Mouse (Mus musculus): ENCODE results near the gene Yif1a. TPM values are rescaled to one million over a fixed set of nuclear protein-coding genes. Genes with fewer than 3 reads are reported as not detected.

Gene Yif1a
- polyA plus RNA-seq, 1 experiment, result 115 TPM

- peaks cover 2% of the 10 kb centered on the region for H3K36me3 ChIP-seq (ENCODE audit: control insufficient read depth, insufficient read depth)
- no peak overlapping the region for H3K4me2 ChIP-seq (ENCODE audit: low read depth)
- no peaks in the 10 kb centered on the region for H3K79me2 ChIP-seq (ENCODE audit: control insufficient read depth, insufficient read depth)
- TF ChIP-seq REST (IDR thresholded peaks at IDR 0.05; ENCODE audit: insufficient read depth, insufficient read length), result no peak
- peak; percentile 68 for TF ChIP-seq POLR2AphosphoS2 (IDR thresholded peaks at IDR 0.05; ENCODE audit: insufficient read length, low read depth)
- peak in 1 of 3 experiments; percentile 44 for TF ChIP-seq MYOD1 (IDR thresholded peaks at IDR 0.05; ENCODE audit: control insufficient read depth in 1 of 3, insufficient read length in 2 of 3, low read depth in 2 of 3)
- H3K27me3 ChIP-seq (ENCODE audit: control insufficient read depth, insufficient read depth, insufficient read length), result no peaks in the 10 kb centered on the region
- no peak overlapping the region for H3K4me3 ChIP-seq
- no peak overlapping the region for H3ac ChIP-seq (ENCODE audit: control insufficient read depth, insufficient read length)
These were observed 7.6 kb downstream of the Yif1a start for GRCm38 (mm10) chr19:5095887-5096474.

- no peaks in the 10 kb centered on the region for H3K27me3 ChIP-seq (ENCODE audit: control insufficient read depth, insufficient read depth, insufficient read length)
- H3K4me3 ChIP-seq, result no peak overlapping the region
- no peaks in the 10 kb centered on the region for H3K79me2 ChIP-seq (ENCODE audit: control insufficient read depth, insufficient read depth)
- H3K4me2 ChIP-seq (ENCODE audit: low read depth), result peak overlapping the region; percentile 71
- no peak for TF ChIP-seq TCF12 (IDR thresholded peaks at IDR 0.05; ENCODE audit: insufficient read depth, poor library complexity, severe bottlenecking)
- TF ChIP-seq CEBPB (IDR thresholded peaks at IDR 0.05; ENCODE audit: insufficient read depth, poor library complexity, severe bottlenecking), result no peak
- no peak for TF ChIP-seq POLR2A (IDR thresholded peaks at IDR 0.05; ENCODE audit: insufficient read length, low read depth)
- TF ChIP-seq REST (IDR thresholded peaks at IDR 0.05; ENCODE audit: insufficient read depth, insufficient read length), result no peak
- TF ChIP-seq TCF3 (IDR thresholded peaks at IDR 0.05; ENCODE audit: insufficient read length, low read depth), result no peak
- no peak for TF ChIP-seq SRF (IDR thresholded peaks at IDR 0.05; ENCODE audit: control insufficient read depth, insufficient read length, low read depth)
- TF ChIP-seq E2F4 (IDR thresholded peaks at IDR 0.05; ENCODE audit: insufficient read depth), result no peak
- TF ChIP-seq POLR2AphosphoS2 (IDR thresholded peaks at IDR 0.05; ENCODE audit: insufficient read length, low read depth), result no peak
- TF ChIP-seq USF1 (IDR thresholded peaks at IDR 0.05; ENCODE audit: low read depth), result no peak
- no peak for TF ChIP-seq MYOG (IDR thresholded peaks at IDR 0.05; ENCODE audit: control insufficient read depth in 1 of 3, insufficient read depth in 1 of 3, insufficient read length in 2 of 3, low read depth in 2 of 3)
- TF ChIP-seq MAX (IDR thresholded peaks at IDR 0.05; ENCODE audit: low read depth), result no peak
- no peak for TF ChIP-seq MYOD1 (IDR thresholded peaks at IDR 0.05; ENCODE audit: control insufficient read depth in 1 of 3, insufficient read length in 2 of 3, low read depth in 2 of 3)
- peaks cover 9% of the 10 kb centered on the region for H3K36me3 ChIP-seq (ENCODE audit: control insufficient read depth, insufficient read depth)
- no peak overlapping the region for H3ac ChIP-seq (ENCODE audit: control insufficient read depth, insufficient read length)
These were observed 9.4 kb downstream of the Yif1a start for GRCm38 (mm10) chr19:5097521-5098362.

GRCm38 (mm10) chr19:5098363-5099143, 10.2 kb downstream of the Yif1a start, which contains the start of gene Cnih2:
Gene Cnih2 (minus strand): TSS chr19:5098521.
- TF ChIP-seq POLR2AphosphoS2 (IDR thresholded peaks at IDR 0.05; ENCODE audit: insufficient read length, low read depth) (peak; percentile 75), TCF12 (IDR thresholded peaks at IDR 0.05; ENCODE audit: insufficient read depth, poor library complexity, severe bottlenecking) (no peak), POLR2A (IDR thresholded peaks at IDR 0.05; ENCODE audit: insufficient read length, low read depth) (peak; percentile 42)

GRCm38 (mm10) chr19:5106074-5106473, 17.7 kb downstream of the Yif1a start:
- peak overlapping the region; percentile 86 for H3K4me3 ChIP-seq
- H3K4me2 ChIP-seq (ENCODE audit: low read depth), result peak overlapping the region; percentile 90
- peaks cover 16% of the 10 kb centered on the region for H3K79me2 ChIP-seq (ENCODE audit: control insufficient read depth, insufficient read depth)
- TF ChIP-seq MYOG (IDR thresholded peaks at IDR 0.05; ENCODE audit: control insufficient read depth in 1 of 3, insufficient read depth in 1 of 3, insufficient read length in 2 of 3, low read depth in 2 of 3), result no peak
- no peak for TF ChIP-seq POLR2A (IDR thresholded peaks at IDR 0.05; ENCODE audit: insufficient read length, low read depth)
- TF ChIP-seq E2F4 (IDR thresholded peaks at IDR 0.05; ENCODE audit: insufficient read depth), result no peak
- no peak for TF ChIP-seq SRF (IDR thresholded peaks at IDR 0.05; ENCODE audit: control insufficient read depth, insufficient read length, low read depth)
- TF ChIP-seq TCF12 (IDR thresholded peaks at IDR 0.05; ENCODE audit: insufficient read depth, poor library complexity, severe bottlenecking), result no peak
- TF ChIP-seq MYOD1 (IDR thresholded peaks at IDR 0.05; ENCODE audit: control insufficient read depth in 1 of 3, insufficient read length in 2 of 3, low read depth in 2 of 3), result no peak
- TF ChIP-seq REST (IDR thresholded peaks at IDR 0.05; ENCODE audit: insufficient read depth, insufficient read length), result no peak
- no peak for TF ChIP-seq TCF3 (IDR thresholded peaks at IDR 0.05; ENCODE audit: insufficient read length, low read depth)
- no peak for TF ChIP-seq POLR2AphosphoS2 (IDR thresholded peaks at IDR 0.05; ENCODE audit: insufficient read length, low read depth)
- peak overlapping the region; percentile 22 for H3ac ChIP-seq (ENCODE audit: control insufficient read depth, insufficient read length)
- H3K36me3 ChIP-seq (ENCODE audit: control insufficient read depth, insufficient read depth), result peaks cover 21% of the 10 kb centered on the region
- no peaks in the 10 kb centered on the region for H3K27me3 ChIP-seq (ENCODE audit: control insufficient read depth, insufficient read depth, insufficient read length)

More at GRCm38 (mm10) chr19:5098363-5099143, 10.2 kb downstream of the Yif1a start, which contains the start of gene Cnih2:
- Histone ChIP-seq H3K79me2 (ENCODE audit: control insufficient read depth, insufficient read depth) (no peaks in the 10 kb centered on the region), H3K4me3 (no peak within 1 kb of the TSS), H3K27me3 (ENCODE audit: control insufficient read depth, insufficient read depth, insufficient read length) (no peaks in the 10 kb centered on the region), H3ac (ENCODE audit: control insufficient read depth, insufficient read length) (no peak within 1 kb of the TSS), H3K36me3 (ENCODE audit: control insufficient read depth, insufficient read depth) (peaks cover 13% of the 10 kb centered on the region), H3K4me2 (ENCODE audit: low read depth) (peak within 1 kb of the TSS; percentile 71)
